Comparison of ENCODE assay signal across 7 mouse cellular contexts in the genomic region with DNA sequence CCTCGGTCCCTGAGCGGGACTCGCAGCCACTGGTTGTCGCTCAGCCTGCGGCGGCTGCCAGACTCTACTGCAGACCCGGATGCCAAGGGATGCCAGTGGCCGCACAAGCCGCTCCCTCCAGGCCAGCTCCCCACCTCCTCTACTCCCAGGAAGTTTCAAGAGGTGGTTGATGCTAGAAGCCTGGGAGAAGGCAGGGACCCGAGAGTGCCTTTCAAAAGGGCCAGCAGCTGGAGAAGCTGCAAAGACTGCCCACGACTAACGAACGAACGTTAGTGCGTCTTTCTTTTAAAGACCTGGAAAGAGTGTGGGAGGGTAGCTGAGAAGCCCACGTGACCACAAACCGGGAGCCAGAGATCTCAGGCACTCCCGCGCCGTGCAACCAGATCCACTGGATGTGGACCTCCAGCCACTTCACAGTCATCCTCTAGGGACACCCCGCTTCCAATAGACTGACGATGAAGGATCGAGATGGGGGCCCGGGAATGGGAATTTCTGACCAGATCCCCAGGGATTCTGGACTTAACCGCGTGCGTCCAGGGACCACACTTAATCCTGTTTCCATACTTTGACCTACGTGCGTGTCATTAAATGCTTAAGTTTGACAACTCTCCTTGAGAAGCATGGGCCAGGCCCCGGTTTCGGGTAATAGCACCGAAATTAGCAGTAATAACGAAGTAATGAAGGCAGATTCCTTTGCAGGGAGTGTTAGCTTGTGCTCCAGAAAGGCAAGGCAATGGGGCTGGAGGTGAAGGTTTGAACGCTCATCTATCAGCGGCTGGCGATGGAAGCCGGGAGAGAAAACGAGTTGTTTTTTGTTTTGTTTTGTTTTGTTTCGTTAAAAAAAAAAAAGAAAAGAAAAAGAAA. TPM values are rescaled to one million over a fixed set of nuclear protein-coding genes. Genes with fewer than 3 reads are reported as not detected.
DNase-seq lines count a peak whose midpoint lies in the region; ATAC-seq lines count a peak whose summit lies in the region.

Gene Esr2, minus strand, starts transcription at position 260 of the 864 bp plus-strand sequence.

- peak within 1 kb of the TSS; percentile 86 for H3K4me2 ChIP-seq in heart, embryonic 15.5 days
- H3K4me2 ChIP-seq in midbrain, embryonic 11.5 days: peak within 1 kb of the TSS; percentile 93

- peaks cover 8% of the 10 kb centered on the region; the same call in 1 of the 2 replicates for H3K4me1 ChIP-seq in heart, embryonic 15.5 days (replicated peaks)
- peaks cover 5% of the 10 kb centered on the region for H3K4me1 ChIP-seq in limb, embryonic 10.5 days
- 0 out of 2 replicates have a peak, but pooled peaks cover 4% of the 10 kb centered on the region for H3K4me1 ChIP-seq in midbrain, embryonic 11.5 days (ENCODE audit: control insufficient read depth, insufficient read depth, low read length)

- ATAC-seq in heart, embryonic 15.5 days (replicated peaks; ENCODE audit: insufficient number of reproducible peaks, insufficient read depth, low FRiP score, low read depth): peak; percentile 70
- peak; percentile 76 for ATAC-seq in midbrain, embryonic 11.5 days (ENCODE audit: low FRiP score)

- H3K9ac ChIP-seq in heart, embryonic 15.5 days: peak within 1 kb of the TSS; percentile 50
- peak within 1 kb of the TSS; percentile 51 for H3K9ac ChIP-seq in midbrain, embryonic 11.5 days (ENCODE audit: low read length)

- no peak within 1 kb of the TSS for H3K27ac ChIP-seq in heart, embryonic 15.5 days
- H3K27ac ChIP-seq in limb, embryonic 10.5 days: peak within 1 kb of the TSS; percentile 58; the same call in 1 of the 2 replicates
- no peak within 1 kb of the TSS for H3K27ac ChIP-seq in midbrain, embryonic 11.5 days (ENCODE audit: low read depth, low read length)

- under 1% methylated on average over 39 of the region's 39 CpGs for WGBS in heart, embryonic 15.5 days
- under 1% methylated on average over 39 of the region's 39 CpGs for WGBS in limb, embryonic 10.5 days
- WGBS in midbrain, embryonic 11.5 days: under 1% methylated on average over 39 of the region's 39 CpGs

- no peaks in the 10 kb centered on the region for H3K36me3 ChIP-seq in heart, embryonic 15.5 days
- H3K36me3 ChIP-seq in limb, embryonic 10.5 days: no peaks in the 10 kb centered on the region
- H3K36me3 ChIP-seq in midbrain, embryonic 11.5 days (ENCODE audit: control insufficient read depth, insufficient read depth, low read length): no peaks in the 10 kb centered on the region

- H3K9me3 ChIP-seq in heart, embryonic 15.5 days (replicated peaks): no peaks in the 10 kb centered on the region
- H3K9me3 ChIP-seq in limb, embryonic 10.5 days (replicated peaks): no peaks in the 10 kb centered on the region
- no peaks in the 10 kb centered on the region for H3K9me3 ChIP-seq in midbrain, embryonic 11.5 days (ENCODE audit: control insufficient read depth, low read length)

- peak; percentile 60 for DNase-seq in 3T3-L1 (ENCODE audit: low read depth, low spot score)
- DNase-seq in CD4-positive helper T cell, adult 2 months (ENCODE audit: low read depth, low spot score): peak; percentile 39
- DNase-seq in cerebellum, postnatal 36 days: peak; percentile 27 to 29
- peak; percentile 71 for DNase-seq in limb, embryonic 10.5 days (ENCODE audit: low spot score)
- DNase-seq in midbrain, embryonic 11.5 days (ENCODE audit: low spot score, missing footprints): peak; percentile 95
- DNase-seq in thymus, postnatal 25 days: peak; percentile 29

- H3K27me3 ChIP-seq in heart, embryonic 15.5 days: no peaks in the 10 kb centered on the region
- peaks cover 16% of the 10 kb centered on the region for H3K27me3 ChIP-seq in limb, embryonic 10.5 days (ENCODE audit: low read depth, poor library complexity, severe bottlenecking)
- H3K27me3 ChIP-seq in midbrain, embryonic 11.5 days (ENCODE audit: control insufficient read depth, insufficient read depth, low read length): peaks cover 12% of the 10 kb centered on the region

- H3K4me3 ChIP-seq in heart, embryonic 15.5 days: peak within 1 kb of the TSS; percentile 56
- peak within 1 kb of the TSS; percentile 59 for H3K4me3 ChIP-seq in limb, embryonic 10.5 days
- H3K4me3 ChIP-seq in midbrain, embryonic 11.5 days (ENCODE audit: low read depth, low read length): peak within 1 kb of the TSS; percentile 37

RNA-seq across cellular contexts. Expression of gene Esr2, which starts in this region (rescaled TPM):
- polyA plus RNA-seq in heart, embryonic 15.5 days (2015; fragmentation: Nextera tagmentation; extraction: Ambion mirVana): 0.24 and 0.28 TPM in 2 replicates
- polyA plus RNA-seq in limb, embryonic 10.5 days (2016; fragmentation: Nextera tagmentation; extraction: Ambion mirVana): 0.14 and 0.18 TPM in 2 replicates
- polyA plus RNA-seq in midbrain, embryonic 11.5 days (2014; fragmentation: Nextera tagmentation; extraction: Ambion mirVana): 0.07 and 0.21 TPM in 2 replicates

Comparison
In these comparisons a context has a peak if more than half of its experiments do, and no peak if none do; other contexts are left out.
1. Peak in ATAC-seq, H3K4me3 ChIP-seq, H3K9ac ChIP-seq and H3K4me2 ChIP-seq in heart, embryonic 15.5 days; RNA of the gene not detected or under 1 TPM.
2. Peak in DNase-seq, H3K4me3 ChIP-seq and H3K27ac ChIP-seq in limb, embryonic 10.5 days; RNA of the gene not detected or under 1 TPM.
3. Peak in DNase-seq, ATAC-seq, H3K4me3 ChIP-seq, H3K9ac ChIP-seq and H3K4me2 ChIP-seq in midbrain, embryonic 11.5 days; RNA of the gene not detected or under 1 TPM.
4. DNase-seq: peak in every context shown above with its lines; median percentile 95 in midbrain, embryonic 11.5 days; 71 in limb, embryonic 10.5 days; 60 in 3T3-L1; 39 in CD4-positive helper T cell, adult 2 months; 29 in thymus, postnatal 25 days; 28 in cerebellum, postnatal 36 days.